ENCODE assay signal across 12 mouse cellular contexts in the genomic region with DNA sequence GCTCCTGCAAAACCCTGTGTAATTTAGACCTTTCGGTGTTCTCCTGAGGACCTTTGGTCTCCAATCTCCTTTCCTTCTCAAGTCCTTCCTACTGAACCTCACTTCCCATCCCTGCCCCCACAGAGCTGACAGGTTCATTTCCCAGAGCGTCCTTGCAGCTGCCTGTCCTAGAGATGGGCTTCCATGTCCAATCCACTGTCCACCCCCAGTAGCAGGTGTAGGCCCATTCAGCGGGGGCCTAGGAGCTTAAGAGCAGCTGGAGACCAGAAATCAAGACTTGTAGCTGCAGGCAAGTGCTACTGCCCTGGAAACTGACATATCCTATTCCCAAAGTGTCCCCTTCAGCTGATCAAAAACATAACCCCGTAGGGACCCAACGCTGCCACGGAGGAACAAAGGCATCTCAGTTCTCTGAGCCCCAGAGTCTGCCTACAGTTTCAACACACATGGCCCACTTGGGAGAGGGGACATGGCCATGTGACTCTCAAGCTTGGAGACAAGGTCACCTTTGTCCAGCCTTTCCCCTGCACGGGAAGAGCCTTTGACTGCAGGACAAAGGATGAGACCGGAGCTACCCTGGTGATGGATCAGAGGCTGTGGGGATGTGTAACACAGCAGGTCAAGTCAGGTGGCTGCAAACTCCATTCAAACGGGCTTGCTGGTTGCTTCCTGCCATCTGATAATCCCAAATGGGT. TPM values are rescaled to one million over a fixed set of nuclear protein-coding genes. Genes with fewer than 3 reads are reported as not detected.
DNase-seq lines count a peak whose midpoint lies in the region; ATAC-seq lines count a peak whose summit lies in the region.
"Had no signal": no experiment of that assay in that cellular context is flagged by ENCODE, and none has a peak within 500 bp of the region (broad histone marks: within the 10 kb centered on the region; RNA-seq: fewer than 3 reads in every experiment).

No protein-coding gene starts in this region.

- H3K36me3 ChIP-seq in heart, embryonic 10.5 days = peaks cover 6% of the 10 kb centered on the region
- H3K36me3 ChIP-seq in embryonic facial prominence, embryonic 10.5 days (replicated peaks) = peaks cover 17% of the 10 kb centered on the region
- H3K36me3 ChIP-seq in midbrain, embryonic 15.5 days (replicated peaks) = no peaks in the 10 kb centered on the region

- H3K9me3 ChIP-seq in heart, embryonic 10.5 days = no peaks in the 10 kb centered on the region
- H3K9me3 ChIP-seq in embryonic facial prominence, embryonic 10.5 days = no peaks in the 10 kb centered on the region
- H3K9me3 ChIP-seq in midbrain, embryonic 15.5 days = no peaks in the 10 kb centered on the region
- H3K9me3 ChIP-seq: megakaryocyte, embryonic 14.5 days had no signal

- no peak overlapping the region for H3K4me3 ChIP-seq in heart, embryonic 10.5 days
- H3K4me3 ChIP-seq in embryonic facial prominence, embryonic 10.5 days = no peak overlapping the region
- no peak overlapping the region for H3K4me3 ChIP-seq in midbrain, embryonic 15.5 days
- H3K4me3 ChIP-seq: megakaryocyte, embryonic 14.5 days had no signal

- 0 out of 2 replicates have a peak, but pooled peaks have one; percentile 22 for ATAC-seq in midbrain, embryonic 15.5 days (replicated peaks)
- ATAC-seq in monocyte, adult 5-6 weeks (replicated peaks; ENCODE audit: insufficient number of reproducible peaks, low FRiP score, low TSS enrichment, poor library complexity, severe bottlenecking) = no peak

- no peaks in the 10 kb centered on the region for H3K27me3 ChIP-seq in heart, embryonic 10.5 days (ENCODE audit: insufficient read depth, poor library complexity, severe bottlenecking)
- H3K27me3 ChIP-seq in embryonic facial prominence, embryonic 10.5 days (replicated peaks; ENCODE audit: low read depth, poor library complexity, severe bottlenecking) = no peaks in the 10 kb centered on the region
- H3K27me3 ChIP-seq in midbrain, embryonic 15.5 days (replicated peaks) = no peaks in the 10 kb centered on the region

- peak overlapping the region; percentile 50; the same call in 1 of the 2 replicates for H3K27ac ChIP-seq in heart, embryonic 10.5 days
- H3K27ac ChIP-seq in embryonic facial prominence, embryonic 10.5 days (replicated peaks) = 0 out of 2 replicates have a peak overlapping the region, but pooled peaks have one; percentile 7
- no peak overlapping the region for H3K27ac ChIP-seq in midbrain, embryonic 15.5 days

- peaks cover 61% of the 10 kb centered on the region for H3K4me1 ChIP-seq in heart, embryonic 10.5 days
- peaks cover 68% of the 10 kb centered on the region for H3K4me1 ChIP-seq in embryonic facial prominence, embryonic 10.5 days
- peaks cover under 1% of the 10 kb centered on the region; the same call in 1 of the 2 replicates for H3K4me1 ChIP-seq in midbrain, embryonic 15.5 days

- no peak overlapping the region for H3K9ac ChIP-seq in midbrain, embryonic 15.5 days

- no peak for DNase-seq in heart, embryonic 10.5 days (ENCODE audit: low spot score)
- DNase-seq in heart, adult 8-10 months (ENCODE audit: low spot score) = no peak
- DNase-seq in layer of hippocampus, adult 9-11 months = peak; percentile 44
- DNase-seq in layer of hippocampus, postnatal 14 days (ENCODE audit: low spot score in 2 of 2) = no peak
- DNase-seq in embryonic facial prominence, embryonic 10.5 days (ENCODE audit: low spot score) = peak; percentile 42
- DNase-seq in MN1 (ENCODE audit: low spot score) = no peak
- DNase-seq: cerebellum, postnatal 25 days; lung, adult 18-20 months; right cerebral cortex, postnatal 4 days had no signal

- no peak overlapping the region for H3K4me2 ChIP-seq in midbrain, embryonic 15.5 days

- 52% methylated on average over 9 of the region's 9 CpGs for WGBS in heart, embryonic 10.5 days
- WGBS in embryonic facial prominence, embryonic 10.5 days = 44% methylated on average over 9 of the region's 9 CpGs
- WGBS in midbrain, embryonic 15.5 days = 54% methylated on average over 9 of the region's 9 CpGs

RNA-seq across cellular contexts. Expression of a gene that starts 37.3 kb away (rescaled TPM):
- polyA plus RNA-seq in heart, embryonic 10.5 days (2016; fragmentation: Nextera tagmentation; extraction: Ambion mirVana) = 11.8 and 14.6 TPM in 2 replicates
- total RNA-seq in heart, adult 8-10 months (2022) = 1 to 10 TPM in 1 of 4 experiments, under 1 TPM in 3; 0.73 to 2.0 (median 0.90) TPM
- total RNA-seq in layer of hippocampus, postnatal 14 days (2021) = 10 to 100 TPM; 26.1 to 30.4 TPM
- 13.1 and 24.6 TPM in 2 replicates for polyA plus RNA-seq in embryonic facial prominence, embryonic 10.5 days (2016; fragmentation: Nextera tagmentation; extraction: Ambion mirVana)
- 9.3 and 10.3 TPM in 2 replicates for polyA plus RNA-seq in midbrain, embryonic 15.5 days (2015; fragmentation: Nextera tagmentation; extraction: Ambion mirVana)
- total RNA-seq in monocyte, adult 5-6 weeks (2017) = 7.4 to 24.4 TPM (median 10.2 TPM) in 3 replicates

Comparison
In these comparisons a context has a peak if more than half of its experiments do, and no peak if none do; other contexts are left out.
1. DNase-seq: peak in layer of hippocampus, adult 9-11 months (single experiment) and embryonic facial prominence, embryonic 10.5 days (single experiment); none in heart, embryonic 10.5 days (single experiment), heart, adult 8-10 months (single experiment), layer of hippocampus, postnatal 14 days (0 of 2) and MN1 (single experiment).